Mouse (Mus musculus) heart, embryonic 14.5 days (tissue): ENCODE data around the gene Wdr13. TPM values are rescaled to one million over a fixed set of nuclear protein-coding genes. Genes with fewer than 3 reads are reported as not detected.
"Not testable (repeated sequence)": the region's sequence is repeated elsewhere in the genome, so short reads cannot be mapped to it uniquely, and the experiment has no call there.

ENCODE experiments used
- ATAC-seq: fragments of 200-750 bp; cut with Nextera tagmentation; 2 replicates; pipeline ENCODE4 v1.8.0; 2017; ENCODE audit warnings: low read depth, moderate TSS enrichment; ENCODE audit not compliant: insufficient number of reproducible peaks, insufficient read depth, low FRiP score
- H3K27ac ChIP-seq, 2 experiments: fragments of 200-500 bp in 1 of 2; fragments of 300-500 bp in 1 of 2; sonication (generic) in 1 of 2; replicated peaks in 1 of 2; 2 replicates each; pipeline ENCODE4 v1.5.1; 2012 to 2014; ENCODE audit warnings: low read depth in 2 of 2, low read length in 2 of 2, control low read depth in 1 of 2, mild to moderate bottlenecking in 1 of 2, mixed read lengths in 1 of 2; ENCODE audit not compliant: control insufficient read depth in 1 of 2, insufficient read depth in 1 of 2
- H3K27me3 ChIP-seq: fragments of 300-500 bp; sonication (generic); 2 replicates; pipeline ENCODE4 v1.6.1; 2014; ENCODE audit warnings: mild to moderate bottlenecking, low read length, control low read depth; ENCODE audit not compliant: control insufficient read depth, insufficient read depth
- H3K36me3 ChIP-seq: fragments of 300-500 bp; sonication (generic); 2 replicates; pipeline ENCODE4 v1.6.1; 2014; ENCODE audit warnings: mild to moderate bottlenecking, control low read depth, low read length, mixed read lengths; ENCODE audit not compliant: control insufficient read depth, insufficient read depth
- H3K4me1 ChIP-seq, 2 experiments: fragments of 200-500 bp in 1 of 2; fragments of 300-500 bp in 1 of 2; sonication (generic) in 1 of 2; 2 replicates each; pipeline ENCODE4 v1.6.1; 2012 to 2014; ENCODE audit warnings: low read length in 2 of 2, control low read depth in 1 of 2, mixed read lengths in 1 of 2; ENCODE audit not compliant: control insufficient read depth in 2 of 2, insufficient read depth in 2 of 2
- H3K4me2 ChIP-seq: fragments of 300-500 bp; sonication (generic); 2 replicates; pipeline ENCODE4 v1.6.1; 2014; ENCODE audit warnings: mild to moderate bottlenecking, low read length
- H3K4me3 ChIP-seq, 2 experiments: fragments of 200-500 bp in 1 of 2; fragments of 300-500 bp in 1 of 2; sonication (generic) in 1 of 2; 2 replicates each; pipeline ENCODE4 v1.5.1; 2012 to 2014; ENCODE audit warnings: low read length in 2 of 2, mild to moderate bottlenecking in 2 of 2, control low read depth in 1 of 2, low read depth in 1 of 2, moderate library complexity in 1 of 2; ENCODE audit not compliant: control insufficient read depth in 1 of 2, insufficient read depth in 1 of 2
- H3K9ac ChIP-seq: fragments of 300-500 bp; sonication (generic); 2 replicates; pipeline ENCODE4 v1.6.1; 2014; ENCODE audit warnings: mild to moderate bottlenecking, low read length
- H3K9me3 ChIP-seq: fragments of 300-500 bp; sonication (generic); 2 replicates; pipeline ENCODE4 v1.6.1; 2016; ENCODE audit warnings: low read length, control low read depth; ENCODE audit not compliant: control insufficient read depth
- WGBS: fragments of 180-500 bp; shearing (Covaris S2); extraction: QIAGEN DNeasy Blood & Tissue Kit; methylation state at CpG from one replicate; pipeline ENCODE4 v1.1.7; 2014; 5-methylcytosine and 5-hydroxymethylcytosine counted together
- polyA plus RNA-seq: library from polyadenylated mRNA; unstranded; fragments of >200 nt; fragmentation: Nextera tagmentation; extraction: Ambion mirVana; gene quantifications from 2 replicates; pipeline ENCODE4 v1.2.1, GENCODE M21; 2014

Wdr13 gene
- polyA plus RNA-seq, 1 experiment from 2014 or later, result 22.7 TPM

- ATAC-seq, result no peak
- no peak overlapping the region for H3K4me2 ChIP-seq
- 34% methylated on average over 7 of the region's 7 CpGs for WGBS
- no peaks in the 10 kb centered on the region for H3K27me3 ChIP-seq
- H3K4me3 ChIP-seq, result no peak overlapping the region
- H3K36me3 ChIP-seq, result no peaks in the 10 kb centered on the region
- H3K4me1 ChIP-seq, result no peaks in the 10 kb centered on the region
- no peak overlapping the region for H3K27ac ChIP-seq
- H3K9ac ChIP-seq, result no peak overlapping the region
- H3K9me3 ChIP-seq, result no peaks in the 10 kb centered on the region
Measured at GRCm38 (mm10) chrX:8102213-8102668, 30.5 kb downstream of the Wdr13 start.

GRCm38 (mm10) chrX:8101017-8101416 lies 31.7 kb downstream of the Wdr13 start:
- Histone ChIP-seq H3K9ac (no peak overlapping the region), H3K27me3 (no peaks in the 10 kb centered on the region), H3K4me2 (no peak overlapping the region), H3K4me3 (no peak overlapping the region), H3K27ac (no peak overlapping the region), H3K9me3 (no peaks in the 10 kb centered on the region), H3K4me1 (no peaks in the 10 kb centered on the region), H3K36me3 (no peaks in the 10 kb centered on the region)
- ATAC-seq, result no peak
- WGBS, result 22% methylated on average over 3 of the region's 3 CpGs

- Histone ChIP-seq H3K4me2 (no peak overlapping the region), H3K27ac (no peak overlapping the region), H3K9me3 (no peaks in the 10 kb centered on the region), H3K4me1 (no peaks in the 10 kb centered on the region), H3K9ac (no peak overlapping the region), H3K36me3 (no peaks in the 10 kb centered on the region), H3K4me3 (no peak overlapping the region), H3K27me3 (no peaks in the 10 kb centered on the region)
- ATAC-seq, result no peak
- WGBS, result 45% methylated on average over 4 of the region's 4 CpGs
Measured at GRCm38 (mm10) chrX:8099435-8099834, 33.3 kb downstream of the Wdr13 start.

GRCm38 (mm10) chrX:8096787-8097242 lies 35.9 kb downstream of the Wdr13 start:
- H3K4me3 ChIP-seq, result peak overlapping the region; percentile 27 to 29
- WGBS, result 15% methylated on average over 17 of the region's 19 CpGs
- H3K27ac ChIP-seq, result peak overlapping the region; percentile 47 to 70; a peak in 3 of 4 replicates
- H3K9me3 ChIP-seq, result no peaks in the 10 kb centered on the region
- H3K36me3 ChIP-seq, result no peaks in the 10 kb centered on the region
- H3K4me1 ChIP-seq, result no peaks in the 10 kb centered on the region
- H3K27me3 ChIP-seq, result no peaks in the 10 kb centered on the region
- peak overlapping the region; percentile 59 for H3K4me2 ChIP-seq
- peak overlapping the region; percentile 63 for H3K9ac ChIP-seq
- ATAC-seq, result peak; percentile 95

DNA sequence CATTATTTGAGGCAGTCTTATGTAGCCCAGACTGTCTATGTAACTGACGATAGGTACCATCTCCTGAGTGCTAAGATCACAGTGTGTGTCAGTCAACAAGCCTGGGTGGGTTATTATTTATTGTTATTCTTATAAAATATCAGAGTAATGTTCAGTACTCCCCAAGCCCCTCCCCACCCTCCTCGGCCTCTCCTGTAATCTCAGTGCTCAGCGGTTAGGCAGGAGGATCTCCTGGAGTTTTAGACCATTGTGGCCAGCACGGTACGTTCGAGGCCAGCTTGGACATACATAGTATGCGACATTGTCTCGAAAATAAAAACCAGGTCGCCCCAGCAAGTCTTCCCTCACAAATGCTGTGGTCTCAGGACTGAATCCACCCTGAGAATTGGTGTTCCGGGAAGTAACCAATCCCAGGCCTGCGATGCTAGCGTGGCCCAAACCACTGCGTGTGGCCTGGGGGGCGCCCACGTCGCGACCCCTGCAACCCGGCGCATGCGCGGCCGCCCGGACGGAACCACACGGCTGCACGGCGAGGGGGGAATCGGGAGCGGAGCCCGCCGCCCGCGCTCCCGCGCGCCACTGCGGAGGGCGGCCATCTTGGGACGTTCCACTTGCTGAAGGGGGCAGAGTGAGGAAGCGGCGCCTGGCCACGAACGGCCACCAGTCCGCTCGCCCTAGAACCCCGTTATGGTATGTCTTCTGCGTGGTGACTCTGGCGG lies 36.5 kb downstream of the Wdr13 start:
- H3K4me1 ChIP-seq, H3K36me3 ChIP-seq, H3K9me3 ChIP-seq, H3K27me3 ChIP-seq: not testable (repeated sequence)
- Histone ChIP-seq H3K4me3 (peak overlapping the region; percentile 21 to 27), H3K4me2 (peak overlapping the region; percentile 47), H3K27ac (peak overlapping the region in 1 of 2 experiments; percentile 70; a peak in 2 of 4 replicates), H3K9ac (peak overlapping the region; percentile 49)
- ATAC-seq, result peak; percentile 95
- 15% methylated on average over 23 of the region's 48 CpGs for WGBS

GRCm38 (mm10) chrX:8095546-8095945 lies 37.1 kb downstream of the Wdr13 start:
- Histone ChIP-seq H3K4me1 (no peaks in the 10 kb centered on the region), H3K4me2 (peak overlapping the region; percentile 47), H3K4me3 (peak overlapping the region in 1 of 2 experiments; percentile 21; a peak in 2 of 4 replicates), H3K9me3 (no peaks in the 10 kb centered on the region), H3K27me3 (no peaks in the 10 kb centered on the region), H3K9ac (peak overlapping the region; percentile 49), H3K36me3 (no peaks in the 10 kb centered on the region), H3K27ac (no peak overlapping the region)
- WGBS, result 75% methylated on average over 10 of the region's 10 CpGs
- ATAC-seq, result no peak

DNA sequence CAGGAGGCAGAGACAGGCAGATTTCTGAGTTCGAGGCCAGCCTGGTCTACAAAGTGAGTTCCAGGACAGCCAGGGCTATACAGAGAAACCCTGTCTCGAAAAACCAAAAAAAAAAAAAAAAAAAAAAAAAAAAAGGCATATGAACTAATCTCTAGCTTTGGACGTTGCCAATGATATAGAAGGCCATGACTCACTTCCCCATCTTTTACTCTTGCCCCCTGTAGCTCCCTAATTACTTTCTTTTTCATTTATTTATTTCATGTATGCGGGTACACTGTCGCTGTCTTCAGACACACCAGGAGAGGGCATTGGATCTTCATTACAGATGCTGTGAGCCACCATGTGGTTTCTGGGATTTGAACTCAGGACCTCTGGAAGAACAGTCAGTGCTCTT lies 41.7 kb downstream of the Wdr13 start:
- not testable (repeated sequence) for H3K27me3 ChIP-seq, H3K36me3 ChIP-seq, H3K4me1 ChIP-seq, H3K9ac ChIP-seq, H3K9me3 ChIP-seq, H3K27ac ChIP-seq, H3K4me2 ChIP-seq, H3K4me3 ChIP-seq, ATAC-seq
- 79% methylated on average over 4 of the region's 5 CpGs for WGBS
